Mouse (Mus musculus) kidney, postnatal 4 days (tissue): ENCODE measurements around the gene Sobp.

Experiments used
- DNase-seq, 2 experiments: peaks; one replicate each; pipeline ENCODE4 v3.0.0; 2021; ENCODE audit warnings: mixed read lengths in 2 of 2

Gene Sobp

GRCm38 (mm10) chr10:43083288-43084086 lies 90.8 kb downstream of the Sobp start:
- no peak for DNase-seq

GRCm38 (mm10) chr10:43081316-43081715 lies 93.0 kb downstream of the Sobp start:
- peak in 1 of 2 experiments; percentile 16 for DNase-seq

GRCm38 (mm10) chr10:43075535-43076152 lies 98.7 kb downstream of the Sobp start:
- DNase-seq: no peak

GRCm38 (mm10) chr10:43073281-43073680 lies 101.0 kb downstream of the Sobp start:
- no peak for DNase-seq

- DNase-seq: no peak
These were observed 103.4 kb downstream of the Sobp start for GRCm38 (mm10) chr10:43070893-43071292.

- no peak for DNase-seq
These were observed 109.0 kb downstream of the Sobp start for GRCm38 (mm10) chr10:43065331-43065730.

GRCm38 (mm10) chr10:43061519-43062105 lies 112.7 kb downstream of the Sobp start:
- no peak for DNase-seq

GRCm38 (mm10) chr10:43055405-43055804 lies 118.9 kb downstream of the Sobp start:
- DNase-seq: no peak

GRCm38 (mm10) chr10:43054776-43055175 lies 119.6 kb downstream of the Sobp start:
- DNase-seq: no peak

- DNase-seq: no peak
These were observed 120.3 kb downstream of the Sobp start for GRCm38 (mm10) chr10:43053861-43054560.

- DNase-seq: peak; percentile 32 to 35
These were observed 121.9 kb downstream of the Sobp start for GRCm38 (mm10) chr10:43052462-43052861.

GRCm38 (mm10) chr10:43047804-43048348 lies 126.5 kb downstream of the Sobp start:
- no peak for DNase-seq

- DNase-seq: peak in 1 of 2 experiments; percentile 22
These were observed 130.8 kb downstream of the Sobp start for GRCm38 (mm10) chr10:43043351-43044209.

GRCm38 (mm10) chr10:43042591-43043327 lies 131.6 kb downstream of the Sobp start:
- peak in 1 of 2 experiments; percentile 16 for DNase-seq

- DNase-seq: no peak
These were observed 132.5 kb downstream of the Sobp start for GRCm38 (mm10) chr10:43041794-43042193.

GRCm38 (mm10) chr10:43037455-43037793 lies 136.9 kb downstream of the Sobp start:
- DNase-seq: no peak

- DNase-seq: peak in 1 of 2 experiments; percentile 12
These were observed 137.5 kb downstream of the Sobp start for GRCm38 (mm10) chr10:43036646-43037454.

- peak; percentile 36 to 59 for DNase-seq
These were observed 138.8 kb downstream of the Sobp start for GRCm38 (mm10) chr10:43035579-43035978.

- DNase-seq: peak; percentile 29 to 35
These were observed 139.5 kb downstream of the Sobp start for GRCm38 (mm10) chr10:43034811-43035210.
